Mouse (Mus musculus) CD4-positive, CD25-positive, alpha-beta regulatory T cell, adult 4 months (primary cell): ENCODE measurements around the gene Lrfn1. TPM values are rescaled to one million over a fixed set of nuclear protein-coding genes. Genes with fewer than 3 reads are reported as not detected.
"Not testable (repeated sequence)": the region's sequence is repeated elsewhere in the genome, so short reads cannot be mapped to it uniquely, and the experiment has no call there.

Source experiments
- ATAC-seq: one replicate; pipeline ENCODE4 v1.8.0; 2017
- polyA plus RNA-seq, 2 experiments: library from polyadenylated mRNA; unstranded; fragments of 100-300 nt; shearing (Covaris generic); gene quantifications; one replicate each; pipeline ENCODE4 v1.2.1; 2017

Gene Lrfn1
- polyA plus RNA-seq, 2 experiments from 2014 or later: not detected

GRCm38 (mm10) chr7:28447101-28447830, 4.5 kb upstream of the Lrfn1 start:
- no peak for ATAC-seq

GRCm38 (mm10) chr7:28447865-28448820, 3.6 kb upstream of the Lrfn1 start:
- no peak for ATAC-seq

- ATAC-seq: no peak
Measured at GRCm38 (mm10) chr7:28452361-28453005, 703 bp downstream of the Lrfn1 start.

- ATAC-seq: no peak
Measured at GRCm38 (mm10) chr7:28460361-28460760, 8.6 kb downstream of the Lrfn1 start.

- ATAC-seq: no peak
Measured at GRCm38 (mm10) chr7:28462769-28463168, 11.0 kb downstream of the Lrfn1 start.

- ATAC-seq: no peak
Measured at GRCm38 (mm10) chr7:28464416-28465212, 12.8 kb downstream of the Lrfn1 start.

GRCm38 (mm10) chr7:28466721-28467212, 15.0 kb downstream of the Lrfn1 start:
- no peak for ATAC-seq

- peak; percentile 26 for ATAC-seq
Measured at GRCm38 (mm10) chr7:28467213-28467751, 15.5 kb downstream of the Lrfn1 start.

- ATAC-seq: no peak
Measured at GRCm38 (mm10) chr7:28476191-28476590, 24.4 kb downstream of the Lrfn1 start.

- ATAC-seq: no peak
Measured at GRCm38 (mm10) chr7:28477363-28477762, 25.6 kb downstream of the Lrfn1 start.

GRCm38 (mm10) chr7:28478854-28479253, 27.1 kb downstream of the Lrfn1 start:
- ATAC-seq: no peak

GRCm38 (mm10) chr7:28482854-28483253, 31.1 kb downstream of the Lrfn1 start:
- ATAC-seq: no peak

- ATAC-seq: no peak
Measured at GRCm38 (mm10) chr7:28484192-28484591, 32.4 kb downstream of the Lrfn1 start.

GRCm38 (mm10) chr7:28488030-28488491, 36.3 kb downstream of the Lrfn1 start:
- no peak for ATAC-seq

GRCm38 (mm10) chr7:28490410-28490809, 38.6 kb downstream of the Lrfn1 start:
- ATAC-seq: peak; percentile 45

- ATAC-seq: no peak
Measured at GRCm38 (mm10) chr7:28490903-28491302, 39.1 kb downstream of the Lrfn1 start.

- no peak for ATAC-seq
Measured at GRCm38 (mm10) chr7:28492310-28492709, 40.5 kb downstream of the Lrfn1 start.

- ATAC-seq: no peak
Measured at GRCm38 (mm10) chr7:28495426-28495825, 43.6 kb downstream of the Lrfn1 start.

GRCm38 (mm10) chr7:28505585-28505984, 53.8 kb downstream of the Lrfn1 start:
- no peak for ATAC-seq

- not testable (repeated sequence) for ATAC-seq
Measured at GRCm38 (mm10) chr7:28509121-28509520, 57.3 kb downstream of the Lrfn1 start.

- not testable (repeated sequence) for ATAC-seq
Measured at GRCm38 (mm10) chr7:28510405-28510974, 58.7 kb downstream of the Lrfn1 start, which contains the start of gene Ifnl2. Ifnl2 (minus strand) TSS chr7:28510455.
